Mouse (Mus musculus): ENCODE measurements around the gene Hrh1. TPM values are rescaled to one million over a fixed set of nuclear protein-coding genes. Genes with fewer than 3 reads are reported as not detected.

Hrh1 gene
- total RNA-seq, 2 experiments from 2014 or later = not detected

- ATAC-seq (replicated peaks; ENCODE audit: low FRiP score, poor library complexity, severe bottlenecking) = no peak
These were observed 6.4 kb downstream of the Hrh1 start for GRCm38 (mm10) chr6:114404128-114404527.

- no peak for ATAC-seq (replicated peaks; ENCODE audit: low FRiP score, poor library complexity, severe bottlenecking)
These were observed 7.2 kb downstream of the Hrh1 start for GRCm38 (mm10) chr6:114404774-114405468.

GRCm38 (mm10) chr6:114406634-114407033 is 8.9 kb downstream of the Hrh1 start:
- ATAC-seq (replicated peaks; ENCODE audit: low FRiP score, poor library complexity, severe bottlenecking) = no peak

GRCm38 (mm10) chr6:114407049-114407448 is 9.3 kb downstream of the Hrh1 start:
- no peak for ATAC-seq (replicated peaks; ENCODE audit: low FRiP score, poor library complexity, severe bottlenecking)

GRCm38 (mm10) chr6:114408278-114408677 is 10.5 kb downstream of the Hrh1 start:
- ATAC-seq (replicated peaks; ENCODE audit: low FRiP score, poor library complexity, severe bottlenecking) = no peak

GRCm38 (mm10) chr6:114411913-114412312 is 14.2 kb downstream of the Hrh1 start:
- ATAC-seq (replicated peaks; ENCODE audit: low FRiP score, poor library complexity, severe bottlenecking) = no peak

- no peak for ATAC-seq (replicated peaks; ENCODE audit: low FRiP score, poor library complexity, severe bottlenecking)
These were observed 16.8 kb downstream of the Hrh1 start for GRCm38 (mm10) chr6:114414510-114414909.

GRCm38 (mm10) chr6:114418037-114418436 is 20.3 kb downstream of the Hrh1 start:
- no peak for ATAC-seq (replicated peaks; ENCODE audit: low FRiP score, poor library complexity, severe bottlenecking)

GRCm38 (mm10) chr6:114421061-114421460 is 23.3 kb downstream of the Hrh1 start:
- no peak for ATAC-seq (replicated peaks; ENCODE audit: low FRiP score, poor library complexity, severe bottlenecking)

GRCm38 (mm10) chr6:114423051-114423676 is 25.4 kb downstream of the Hrh1 start:
- no peak for ATAC-seq (replicated peaks; ENCODE audit: low FRiP score, poor library complexity, severe bottlenecking)

GRCm38 (mm10) chr6:114425343-114425742 is 27.6 kb downstream of the Hrh1 start:
- no peak for ATAC-seq (replicated peaks; ENCODE audit: low FRiP score, poor library complexity, severe bottlenecking)

GRCm38 (mm10) chr6:114427641-114428040 is 29.9 kb downstream of the Hrh1 start:
- ATAC-seq (replicated peaks; ENCODE audit: low FRiP score, poor library complexity, severe bottlenecking) = no peak

GRCm38 (mm10) chr6:114428831-114429230 is 31.1 kb downstream of the Hrh1 start:
- no peak for ATAC-seq (replicated peaks; ENCODE audit: low FRiP score, poor library complexity, severe bottlenecking)

- ATAC-seq (replicated peaks; ENCODE audit: low FRiP score, poor library complexity, severe bottlenecking) = no peak
These were observed 34.9 kb downstream of the Hrh1 start for GRCm38 (mm10) chr6:114432591-114432990.

- ATAC-seq (replicated peaks; ENCODE audit: low FRiP score, poor library complexity, severe bottlenecking) = no peak
These were observed 36.8 kb downstream of the Hrh1 start for GRCm38 (mm10) chr6:114434524-114434923.

GRCm38 (mm10) chr6:114440302-114440701 is 42.6 kb downstream of the Hrh1 start:
- ATAC-seq (replicated peaks; ENCODE audit: low FRiP score, poor library complexity, severe bottlenecking) = no peak

GRCm38 (mm10) chr6:114440788-114441453 is 43.2 kb downstream of the Hrh1 start:
- ATAC-seq (replicated peaks; ENCODE audit: low FRiP score, poor library complexity, severe bottlenecking) = no peak

GRCm38 (mm10) chr6:114444247-114444844 is 46.6 kb downstream of the Hrh1 start:
- no peak for ATAC-seq (replicated peaks; ENCODE audit: low FRiP score, poor library complexity, severe bottlenecking)

GRCm38 (mm10) chr6:114444976-114445375 is 47.2 kb downstream of the Hrh1 start:
- ATAC-seq (replicated peaks; ENCODE audit: low FRiP score, poor library complexity, severe bottlenecking) = no peak

GRCm38 (mm10) chr6:114448888-114449287 is 51.2 kb downstream of the Hrh1 start:
- no peak for ATAC-seq (replicated peaks; ENCODE audit: low FRiP score, poor library complexity, severe bottlenecking)

GRCm38 (mm10) chr6:114455267-114455666 is 57.5 kb downstream of the Hrh1 start:
- ATAC-seq (replicated peaks; ENCODE audit: low FRiP score, poor library complexity, severe bottlenecking) = no peak

Data from erythroid progenitor cell, adult 5-6 weeks (primary cell).